Mouse (Mus musculus): ENCODE data around the gene Cdyl2.

- TF ChIP-seq CTCF (IDR thresholded peaks at IDR 0.05; ENCODE audit: low read depth) (no peak), EP300 (optimal IDR thresholded peaks at IDR 0.05) (no peak)
Measured at GRCm38 (mm10) chr8:116623591-116623990, 109.2 kb downstream of the Cdyl2 start.

Measured in stomach, postnatal 0 days (tissue).